Mouse (Mus musculus): Measurements from ENCODE around the gene Il17rb. TPM values are rescaled to one million over a fixed set of nuclear protein-coding genes. Genes with fewer than 3 reads are reported as not detected.

Il17rb gene
- total RNA-seq, 2 experiments from 2014 or later, result 3.9 to 8.0 TPM

- no peak for ATAC-seq (replicated peaks; ENCODE audit: poor library complexity)
Measured at GRCm38 (mm10) chr14:30017794-30018462, 9.2 kb upstream of the Il17rb start.

GRCm38 (mm10) chr14:30016666-30017065 lies 8.0 kb upstream of the Il17rb start:
- peak; percentile 24; the same call in 1 of the 2 replicates for ATAC-seq (replicated peaks; ENCODE audit: poor library complexity)

DNA sequence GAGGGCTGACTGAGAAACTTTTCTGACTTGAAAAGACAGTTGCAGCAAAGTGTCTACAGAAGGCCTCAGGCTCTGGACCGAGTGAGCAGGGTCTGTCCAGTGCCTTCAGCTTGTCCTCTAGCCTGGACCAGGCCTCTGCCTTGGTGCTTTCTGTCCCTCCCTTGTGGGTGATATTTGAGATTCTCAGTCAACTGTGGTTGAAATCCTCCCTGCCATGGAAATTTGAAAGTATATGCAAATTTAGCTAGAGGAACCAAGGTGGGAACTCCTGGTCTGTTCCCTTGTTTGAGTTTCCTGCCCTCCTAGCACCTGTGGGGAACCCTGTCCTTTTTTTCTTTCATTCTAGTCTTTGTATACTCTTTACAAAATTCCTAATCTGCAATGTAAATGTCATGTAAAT lies 6.3 kb upstream of the Il17rb start:
- ATAC-seq (replicated peaks; ENCODE audit: poor library complexity), result no peak

GRCm38 (mm10) chr14:30014487-30014886 lies 5.8 kb upstream of the Il17rb start:
- peak; percentile 49 for ATAC-seq (replicated peaks; ENCODE audit: poor library complexity)

- no peak for ATAC-seq (replicated peaks; ENCODE audit: poor library complexity)
Measured at GRCm38 (mm10) chr14:30011886-30012560, 3.3 kb upstream of the Il17rb start.

DNA sequence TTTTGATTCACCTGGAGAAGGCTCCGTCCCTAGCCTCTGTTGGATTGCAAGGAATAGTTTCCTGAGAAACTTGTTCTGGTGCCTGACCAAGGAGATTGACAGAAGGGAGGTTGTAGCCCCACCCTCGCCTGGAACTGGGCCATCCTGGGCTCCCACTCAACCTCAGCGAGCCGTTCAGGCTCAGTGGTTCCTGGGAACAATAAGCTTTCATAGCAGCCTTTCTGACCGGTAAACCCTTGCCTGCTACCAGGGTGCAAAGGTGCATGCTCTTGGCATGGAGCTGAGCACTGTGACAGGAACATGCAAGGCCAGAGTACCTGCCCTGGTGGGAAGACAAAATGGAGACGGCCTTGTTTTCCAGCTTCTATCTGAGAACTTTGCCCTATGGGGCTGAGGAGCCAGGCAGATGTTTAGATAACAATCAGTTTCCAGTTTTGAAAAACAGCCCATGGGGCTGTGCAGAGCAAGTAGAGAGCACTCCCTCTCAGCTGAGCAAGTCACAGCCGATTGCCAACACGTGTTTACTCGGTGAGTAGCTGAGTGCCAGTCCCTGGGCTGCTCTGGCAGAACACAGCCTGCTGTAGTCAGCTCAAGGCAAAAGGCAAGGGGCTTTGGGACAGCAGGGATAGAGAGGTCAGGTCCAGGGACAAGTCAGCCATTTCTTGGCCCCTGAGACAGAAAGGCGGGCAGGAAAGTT lies 1.3 kb upstream of the Il17rb start:
- ATAC-seq (replicated peaks; ENCODE audit: poor library complexity), result no peak

- ATAC-seq (replicated peaks; ENCODE audit: poor library complexity), result no peak; the same call in 1 of the 2 replicates
Measured at GRCm38 (mm10) chr14:29999475-29999811, 9.3 kb downstream of the Il17rb start.

- no peak for ATAC-seq (replicated peaks; ENCODE audit: poor library complexity)
Measured at GRCm38 (mm10) chr14:29998747-29999474, 9.8 kb downstream of the Il17rb start.

- no peak for ATAC-seq (replicated peaks; ENCODE audit: poor library complexity)
Measured at GRCm38 (mm10) chr14:29997345-29997744, 11.4 kb downstream of the Il17rb start.

- ATAC-seq (replicated peaks; ENCODE audit: poor library complexity), result no peak
Measured at GRCm38 (mm10) chr14:29996000-29996751, 12.5 kb downstream of the Il17rb start.

GRCm38 (mm10) chr14:29994976-29995375 lies 13.7 kb downstream of the Il17rb start:
- ATAC-seq (replicated peaks; ENCODE audit: poor library complexity), result no peak

GRCm38 (mm10) chr14:29988337-29988736 lies 20.4 kb downstream of the Il17rb start:
- no peak for ATAC-seq (replicated peaks; ENCODE audit: poor library complexity)

GRCm38 (mm10) chr14:29987739-29988138 lies 21.0 kb downstream of the Il17rb start:
- ATAC-seq (replicated peaks; ENCODE audit: poor library complexity), result no peak

GRCm38 (mm10) chr14:29987276-29987675 lies 21.4 kb downstream of the Il17rb start:
- no peak for ATAC-seq (replicated peaks; ENCODE audit: poor library complexity)

- ATAC-seq (replicated peaks; ENCODE audit: poor library complexity), result no peak
Measured at GRCm38 (mm10) chr14:29986096-29986495, 22.6 kb downstream of the Il17rb start.

DNA sequence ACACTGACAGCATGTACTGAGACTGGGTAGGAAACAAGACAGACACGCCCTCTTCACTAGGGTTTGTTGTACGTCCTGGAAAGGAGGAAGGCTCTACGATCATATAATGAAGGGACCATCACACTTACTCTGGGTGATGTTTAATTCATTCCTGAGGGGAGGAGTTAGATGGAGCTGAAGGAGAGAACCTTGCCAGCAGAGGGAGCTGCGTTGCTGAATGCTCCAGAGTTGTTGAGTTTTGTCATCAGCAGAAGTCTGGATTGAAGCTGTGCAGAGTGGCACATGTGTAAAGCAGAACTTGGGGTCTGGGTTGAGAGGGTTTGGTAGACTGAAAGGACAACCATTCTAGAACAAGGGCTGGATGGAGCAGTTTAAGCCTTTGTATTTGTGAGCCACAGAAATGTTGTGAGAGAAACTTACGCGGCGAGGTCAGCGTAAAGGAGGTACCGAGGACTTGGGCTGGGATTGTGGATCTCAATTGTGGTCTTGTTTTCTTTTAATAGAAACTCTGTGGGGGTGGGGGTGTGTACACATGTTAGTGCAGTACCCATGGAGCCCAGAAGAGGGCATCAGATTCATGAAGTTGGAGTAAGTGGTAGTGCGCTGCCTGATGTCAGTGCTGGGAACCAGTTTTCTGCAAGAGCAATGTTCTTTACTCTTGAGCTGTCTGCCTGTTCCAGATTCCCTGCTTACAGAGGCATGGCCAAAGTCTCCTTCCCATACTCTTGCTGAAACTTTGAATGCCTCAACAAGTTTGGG lies 28.1 kb downstream of the Il17rb start:
- peak; percentile 62 for ATAC-seq (replicated peaks; ENCODE audit: poor library complexity)

GRCm38 (mm10) chr14:29978254-29979204 lies 30.2 kb downstream of the Il17rb start, which contains the start of gene Actr8:
Actr8 (plus strand) TSS chr14:29978337.
- ATAC-seq (replicated peaks; ENCODE audit: poor library complexity), result peak; percentile 88

DNA sequence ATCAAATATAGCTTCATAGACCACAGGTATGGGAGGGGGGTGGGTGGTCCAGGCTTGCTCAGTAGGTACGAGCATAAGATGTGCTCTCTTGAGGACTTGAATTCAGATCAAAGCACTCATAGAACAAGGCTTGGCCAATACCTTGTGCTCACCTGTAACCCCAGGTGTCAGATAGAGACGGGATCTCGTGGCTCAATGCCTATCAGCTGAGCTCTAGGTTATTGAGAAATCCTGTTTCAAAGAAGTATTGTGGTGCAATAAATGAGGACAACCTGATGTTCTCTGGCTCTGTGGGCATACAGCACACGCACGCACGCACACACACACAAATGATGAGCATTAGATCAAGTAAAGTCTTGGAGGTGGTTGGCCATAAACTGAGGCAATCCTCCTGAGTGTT lies 31.8 kb downstream of the Il17rb start:
- no peak for ATAC-seq (replicated peaks; ENCODE audit: poor library complexity)

DNA sequence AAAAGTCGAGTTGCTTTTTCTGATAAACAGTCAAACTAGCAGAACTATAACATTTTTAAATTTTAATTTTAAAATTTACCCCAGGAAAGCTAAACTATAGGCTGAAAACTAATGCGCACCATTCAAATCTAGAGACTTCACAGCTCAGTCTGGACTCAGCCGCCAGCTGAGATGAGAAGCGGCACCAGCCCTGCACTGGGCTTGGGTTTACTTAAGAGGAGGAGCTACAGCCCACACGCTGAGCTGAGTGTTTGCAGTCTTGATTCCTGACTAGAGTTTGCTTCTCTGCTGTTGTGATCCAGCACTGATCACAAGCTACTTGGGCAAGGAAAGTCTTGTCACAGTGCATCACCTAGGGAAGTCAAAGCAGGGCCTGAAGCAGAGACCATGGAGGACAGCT lies 36.7 kb downstream of the Il17rb start:
- ATAC-seq (replicated peaks; ENCODE audit: poor library complexity), result no peak

Measured in megakaryocyte progenitor cell, adult 5-6 weeks (primary cell).